Mouse (Mus musculus) adrenal gland, adult 8-10 months (tissue): ENCODE measurements around the gene Qser1. TPM values are rescaled to one million over a fixed set of nuclear protein-coding genes. Genes with fewer than 3 reads are reported as not detected.

Experiments used
- DNase-seq: peaks from one replicate; pipeline ENCODE4 v3.0.0; 2022
- total RNA-seq, 4 experiments: library from RNA; stranded (reverse); gene quantifications; 2 replicates each; pipeline ENCODE4 v1.2.4; 2022

Qser1 gene
- total RNA-seq, 4 experiments from 2014 or later, result 19.0 to 26.5 (median 25.6) TPM

DNA sequence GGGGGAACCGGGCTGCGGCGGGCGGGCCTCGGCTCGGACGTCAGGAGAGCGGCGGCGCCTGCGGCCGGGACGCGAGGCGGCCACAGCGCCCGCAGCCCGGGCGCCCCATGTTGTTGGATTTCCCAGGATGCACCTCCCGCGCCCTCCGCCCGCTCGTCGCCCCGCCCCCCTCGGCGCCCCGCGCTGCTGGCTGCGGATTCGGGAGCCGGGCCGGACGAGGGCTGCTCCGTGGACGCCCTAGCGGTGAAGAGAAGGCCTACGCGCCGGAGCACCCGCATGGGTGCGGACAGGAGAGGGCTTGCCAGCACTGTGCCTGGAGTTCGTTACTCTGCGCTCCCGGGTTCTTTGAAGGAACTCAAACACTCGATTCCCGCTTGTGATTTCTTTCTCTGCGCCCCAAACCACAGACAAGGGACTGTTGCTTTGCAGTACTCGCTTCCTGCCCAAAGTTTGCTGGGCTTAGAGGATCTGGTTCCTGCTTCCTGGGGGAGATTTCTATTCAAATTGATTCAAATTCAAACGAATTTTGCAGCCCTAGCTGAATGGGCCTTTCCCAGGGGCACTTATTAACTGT lies 393 bp upstream of the Qser1 start:
- peak; percentile 87 for DNase-seq

DNA sequence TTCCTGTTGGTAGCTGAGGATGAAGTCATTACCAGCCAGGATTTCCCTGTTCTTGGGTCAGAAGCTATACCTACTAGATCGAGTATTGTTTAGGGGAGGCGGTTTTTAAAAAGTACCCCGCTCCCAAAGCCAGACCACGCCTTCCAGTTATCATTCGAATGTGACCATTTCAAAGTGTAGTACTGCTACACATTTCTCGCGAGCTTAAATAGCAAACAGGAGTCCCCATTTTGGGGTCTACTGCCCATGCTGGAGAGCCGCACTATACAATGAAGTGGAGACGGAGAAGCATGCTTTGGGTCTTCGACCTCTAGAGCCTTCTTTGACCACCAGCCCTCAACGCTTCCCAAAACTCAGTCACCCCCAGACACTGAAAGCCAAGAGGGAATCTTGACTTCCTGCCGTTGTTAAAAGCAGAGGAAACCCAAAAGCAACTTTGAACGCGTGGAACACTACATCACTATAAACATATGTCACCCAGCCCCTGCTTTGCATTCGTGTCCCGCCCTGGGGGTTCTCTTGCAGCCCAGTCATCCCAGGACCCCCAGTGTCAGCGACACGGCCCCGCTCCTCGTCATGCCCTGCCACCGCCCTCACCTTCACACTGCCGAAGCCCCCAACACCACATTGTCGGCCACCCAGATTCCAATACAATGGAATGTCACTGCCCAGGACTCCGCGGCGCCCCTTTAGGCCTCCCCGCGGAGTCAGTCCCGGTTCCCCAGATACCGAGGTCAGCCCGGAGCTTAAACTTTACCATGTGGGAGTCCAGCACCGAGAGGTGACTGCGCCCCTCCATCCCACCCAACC lies 794 bp downstream of the Qser1 start:
- DNase-seq, result peak; percentile 24

- DNase-seq, result no peak
Observed at GRCm38 (mm10) chr2:104814181-104814951, 2.2 kb downstream of the Qser1 start.

- no peak for DNase-seq
Observed at GRCm38 (mm10) chr2:104805435-104805834, 11.1 kb downstream of the Qser1 start.

GRCm38 (mm10) chr2:104774763-104775162 lies 41.8 kb downstream of the Qser1 start:
- no peak for DNase-seq

- DNase-seq, result no peak
Observed at GRCm38 (mm10) chr2:104768697-104769096, 47.9 kb downstream of the Qser1 start.

DNA sequence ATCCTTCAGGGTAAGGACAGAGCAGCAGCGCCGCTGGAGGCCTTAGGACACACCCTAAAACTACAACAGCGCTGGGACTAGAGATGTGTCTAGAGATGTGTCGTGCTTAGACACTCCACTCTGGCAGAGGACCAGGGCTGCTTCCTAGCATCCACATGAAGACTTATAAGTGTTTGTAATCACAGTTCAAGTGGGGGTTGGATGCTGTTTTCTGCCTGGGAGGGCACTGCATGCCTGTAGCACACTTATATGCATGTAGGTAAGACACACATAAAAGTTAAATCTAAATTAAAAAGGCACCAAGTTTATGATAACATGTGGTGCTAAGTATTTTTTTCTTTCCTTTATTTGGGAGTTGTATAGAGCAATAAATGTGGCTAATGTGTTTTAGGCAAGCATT lies 52.5 kb downstream of the Qser1 start:
- no peak for DNase-seq

- DNase-seq, result no peak
Observed at GRCm38 (mm10) chr2:104763134-104763703, 53.3 kb downstream of the Qser1 start.

GRCm38 (mm10) chr2:104750611-104751010 lies 65.9 kb downstream of the Qser1 start:
- no peak for DNase-seq

DNA sequence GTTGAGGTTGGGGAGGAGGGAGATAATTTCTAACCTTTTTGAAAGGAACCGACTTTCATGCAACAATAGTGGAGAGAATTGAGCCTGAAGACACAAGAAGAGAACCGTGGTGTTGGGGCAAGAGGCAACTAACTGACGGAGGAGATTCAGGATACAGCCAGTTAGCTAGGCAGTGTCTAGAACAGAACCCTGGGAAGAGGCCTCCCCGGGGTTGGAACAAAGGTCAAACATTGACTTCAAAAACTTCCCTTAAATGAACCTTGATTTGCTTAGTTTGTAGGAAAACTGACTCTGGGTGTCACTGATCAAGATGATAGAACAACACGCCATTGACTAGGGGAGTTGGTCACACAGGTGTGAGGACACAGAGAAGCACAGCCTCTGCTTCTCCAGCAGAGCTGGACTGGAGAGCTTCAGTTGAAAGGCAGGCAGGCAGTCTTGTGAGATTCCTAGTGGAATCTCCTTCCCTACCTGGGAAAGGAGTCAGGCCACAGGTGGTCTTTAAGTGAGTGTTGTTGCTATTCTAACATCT lies 67.8 kb downstream of the Qser1 start:
- DNase-seq, result no peak

DNA sequence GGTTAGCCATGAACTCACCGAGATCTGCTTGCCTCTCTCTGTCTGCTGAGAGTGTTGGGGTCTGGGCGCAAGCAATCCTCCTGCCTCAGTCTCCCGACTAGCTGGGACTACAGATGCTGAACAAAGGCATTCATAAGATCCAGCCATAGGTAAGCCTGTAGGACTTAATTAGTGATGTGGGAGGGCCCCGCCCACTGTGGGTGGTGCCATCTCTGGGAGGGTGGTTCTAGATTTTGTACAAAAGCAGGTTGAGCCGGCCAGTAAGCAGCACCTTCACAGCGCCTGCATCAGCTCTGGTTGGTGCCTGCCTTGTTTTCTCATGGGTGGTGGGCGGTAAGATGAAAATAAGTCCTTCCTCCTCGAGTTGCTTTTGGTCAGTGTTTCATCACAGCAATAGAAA lies 70.3 kb downstream of the Qser1 start:
- no peak for DNase-seq

DNA sequence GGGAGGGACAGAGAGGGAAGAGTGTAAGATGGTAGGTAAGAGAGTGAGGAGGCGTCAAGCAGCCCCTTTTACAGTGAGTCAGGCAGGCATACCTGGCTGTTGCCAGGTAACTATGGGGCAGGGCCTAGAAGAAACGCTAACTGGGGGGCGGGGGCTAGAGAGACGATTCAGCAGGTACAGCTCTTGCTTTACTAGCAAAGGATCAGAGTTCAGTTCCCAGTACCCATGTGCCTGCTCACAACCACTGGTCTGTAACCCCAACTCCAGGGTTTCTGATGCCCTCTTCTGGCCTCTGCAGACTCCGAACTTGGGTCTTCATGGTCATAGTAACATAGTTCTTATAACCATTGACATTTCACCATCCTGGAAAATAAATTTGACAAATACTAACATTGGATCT lies 72.6 kb downstream of the Qser1 start:
- no peak for DNase-seq

- no peak for DNase-seq
Observed at GRCm38 (mm10) chr2:104743160-104743559, 73.4 kb downstream of the Qser1 start.

DNA sequence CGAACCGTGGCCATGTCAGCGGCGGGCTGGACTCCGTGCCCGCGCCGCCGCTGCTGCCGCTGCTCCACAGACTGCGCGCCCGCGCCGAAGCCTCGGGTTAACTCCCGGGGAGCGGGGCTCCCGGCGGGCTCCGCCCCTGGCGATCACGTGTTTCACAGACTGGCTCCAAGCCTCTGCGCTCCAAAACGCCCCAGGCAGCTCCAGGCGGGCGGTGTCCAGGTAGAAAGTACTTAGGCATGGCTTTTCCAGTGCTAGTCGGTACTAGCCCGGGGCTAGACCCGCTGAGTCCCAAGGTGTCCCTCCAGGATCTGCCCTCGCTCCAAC lies 73.9 kb downstream of the Qser1 start, which contains the start of gene Depdc7:
TSS of gene Depdc7 (minus strand) at position 138 of the 324 bp plus-strand sequence.
- peak; percentile 83 for DNase-seq

- DNase-seq, result no peak
Observed at GRCm38 (mm10) chr2:104741896-104742740, 74.4 kb downstream of the Qser1 start.

DNA sequence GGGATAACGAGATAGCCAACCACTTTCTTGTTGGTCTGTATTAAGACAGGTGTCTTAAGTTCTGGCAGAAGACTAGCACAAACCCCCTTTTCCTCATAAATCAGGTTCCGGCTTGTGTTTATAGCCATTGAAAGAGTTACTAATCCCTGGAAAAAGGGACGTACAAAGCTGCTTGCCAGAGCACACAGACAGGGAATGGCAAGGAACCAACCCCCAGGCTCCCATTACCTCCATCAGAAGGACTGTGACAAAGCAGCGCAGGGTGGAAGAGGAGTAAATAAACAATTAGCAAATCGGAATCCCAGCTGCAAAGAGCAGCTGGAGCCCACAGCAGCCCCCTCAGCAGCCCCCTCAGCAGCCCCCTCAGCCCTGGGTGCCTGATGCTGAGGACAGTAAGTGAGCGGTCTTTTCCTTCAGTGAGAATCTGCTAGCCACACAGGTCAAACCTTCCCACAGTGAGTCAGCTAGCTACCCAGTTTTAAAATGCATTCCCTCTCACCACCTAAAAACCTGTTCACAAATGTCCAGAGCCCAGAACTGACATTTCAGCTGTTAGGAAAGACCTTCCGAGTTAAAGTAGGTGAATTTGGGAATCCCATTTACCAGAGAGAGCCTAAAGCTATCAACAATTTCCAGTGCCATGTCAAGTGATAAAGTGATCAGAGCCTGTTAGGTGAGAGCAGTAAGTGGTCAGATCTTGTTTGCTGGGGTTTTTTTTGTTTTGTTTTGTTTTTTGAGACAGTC lies 75.4 kb downstream of the Qser1 start:
- no peak for DNase-seq

DNA sequence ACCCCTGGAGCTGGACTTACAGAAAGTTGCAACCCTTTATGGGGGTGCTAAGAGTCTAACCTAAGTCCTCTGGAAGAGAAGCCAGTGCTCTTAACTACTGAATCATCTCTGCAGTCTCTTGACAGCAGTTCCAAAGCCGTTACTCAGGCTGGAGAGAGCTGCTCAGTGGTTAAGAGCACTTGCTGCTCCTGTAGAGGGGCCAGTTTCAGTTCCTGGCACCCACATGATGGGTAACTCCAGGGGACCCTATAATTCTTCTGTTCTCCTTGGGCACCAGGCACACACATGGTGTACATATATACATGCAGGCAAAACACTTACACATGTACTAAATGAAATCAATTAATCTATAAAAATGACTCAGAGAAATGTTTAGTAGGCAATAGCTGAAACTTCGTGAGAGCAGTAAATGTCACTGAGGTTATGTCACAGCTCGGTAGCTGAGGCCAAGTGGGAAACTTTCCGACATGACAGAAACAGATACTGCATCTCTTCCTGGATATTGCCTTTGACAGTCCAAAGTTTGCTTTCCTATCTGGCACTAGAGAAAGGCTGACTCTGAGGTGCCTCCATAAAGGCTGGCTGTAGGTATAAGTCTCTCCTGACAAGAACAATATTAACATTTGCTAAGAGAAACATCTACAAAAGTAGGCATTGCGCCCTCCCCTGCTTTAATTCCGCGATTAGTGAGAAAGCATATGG lies 76.2 kb downstream of the Qser1 start:
- no peak for DNase-seq

GRCm38 (mm10) chr2:104739691-104740090 lies 76.9 kb downstream of the Qser1 start:
- DNase-seq, result no peak

- no peak for DNase-seq
Observed at GRCm38 (mm10) chr2:104736241-104736640, 80.3 kb downstream of the Qser1 start.

DNA sequence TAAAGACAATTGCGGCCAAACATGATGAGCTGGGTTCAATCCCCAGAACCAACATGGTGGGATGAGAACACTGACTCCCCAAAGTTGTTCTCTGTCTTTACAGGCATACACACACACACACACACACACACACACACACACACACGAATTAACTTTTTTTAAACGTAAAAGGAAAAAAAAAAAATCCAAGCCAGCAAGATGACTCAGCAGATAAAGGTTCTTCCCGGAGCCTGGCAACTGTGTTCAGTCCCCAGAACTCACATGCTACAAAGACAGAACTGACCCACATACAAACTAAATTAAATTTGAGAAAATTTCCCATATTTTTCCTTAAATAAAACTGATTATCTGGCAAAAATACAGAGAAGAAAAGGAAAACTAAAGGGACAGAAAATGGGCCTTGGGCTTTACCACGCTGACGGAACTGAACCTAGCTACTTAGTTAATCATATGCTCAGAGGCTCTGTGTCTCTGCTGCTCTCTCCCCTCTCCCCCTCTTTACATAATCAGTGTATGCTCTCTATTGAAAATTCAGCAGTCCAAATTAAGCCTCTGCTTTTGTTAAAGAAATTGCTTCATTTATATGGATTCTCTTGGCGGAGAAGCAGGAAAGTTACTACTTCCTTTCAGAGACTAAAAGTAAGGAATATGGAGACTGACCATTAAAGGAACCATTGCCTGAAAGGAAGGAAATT lies 83.9 kb downstream of the Qser1 start:
- DNase-seq, result no peak
